Mouse (Mus musculus): Measurements from ENCODE around the gene Igf1r. TPM values are rescaled to one million over a fixed set of nuclear protein-coding genes. Genes with fewer than 3 reads are reported as not detected.

Igf1r gene
- polyA plus RNA-seq, 1 experiment from 2014 or later = 15.2 TPM

Other genes with a start within 250 kb of the Igf1r start
- 4.1 and 4.7 TPM in 2 replicates for gene Synm, start 193.1 kb upstream of the Igf1r start, polyA plus RNA-seq (2015; fragmentation: Nextera tagmentation; extraction: Ambion mirVana)

Measured in intestine, embryonic 15.5 days (tissue).